Mouse (Mus musculus) CH12.LX (cell line): ENCODE measurements around the gene Rftn2. TPM values are rescaled to one million over a fixed set of nuclear protein-coding genes. Genes with fewer than 3 reads are reported as not detected.
A peak's percentile ranks its signal among the peaks of the same experiment; 100 is the strongest.

ENCODE experiments used
- DNase-seq: peaks from one replicate; pipeline ENCODE4 v3.0.0-alpha.2; 2013; ENCODE audit errors: extremely low read depth
- H3K27ac ChIP-seq: 2 replicates; pipeline ENCODE4 v1.5.1; 2012; ENCODE audit warnings: low read depth, mild to moderate bottlenecking, control low read depth, moderate library complexity; ENCODE audit not compliant: insufficient read depth
- H3K27me3 ChIP-seq: replicated peaks from 2 replicates; pipeline ENCODE3; 2012; ENCODE audit warnings: inconsistent platforms
- H3K36me3 ChIP-seq, 2 experiments: replicated peaks in 1 of 2; 2 replicates each; pipeline versions ENCODE3 to v1.6.1; 2012; ENCODE audit warnings: inconsistent platforms in 1 of 2, low read length in 1 of 2, mild to moderate bottlenecking in 1 of 2, mixed read lengths in 1 of 2, moderate library complexity in 1 of 2; ENCODE audit not compliant: control insufficient read depth in 1 of 2, insufficient read depth in 1 of 2
- H3K4me1 ChIP-seq, 2 experiments: 2 replicates each; pipeline ENCODE4 v1.6.1; 2012; ENCODE audit warnings: inconsistent platforms in 1 of 2, moderate library complexity in 1 of 2; ENCODE audit not compliant: insufficient read depth in 2 of 2, control insufficient read depth in 1 of 2
- H3K4me2 ChIP-seq: 2 replicates; pipeline ENCODE4 v1.6.1; 2012; ENCODE audit warnings: low read depth, mild to moderate bottlenecking, control low read depth; ENCODE audit not compliant: poor library complexity, insufficient read depth, severe bottlenecking
- H3K4me3 ChIP-seq, 3 experiments: fragments of 150-350 bp in 1 of 3; sonication (generic) in 1 of 3; replicated peaks in 1 of 3; 2 replicates each; pipeline versions ENCODE3 to v1.5.1; 2011 to 2012; ENCODE audit warnings: low read depth in 2 of 3, low read length in 2 of 3, mild to moderate bottlenecking in 2 of 3, moderate library complexity in 2 of 3, control low read depth in 1 of 3, improper control_type of control experiment in 1 of 3, inconsistent platforms in 1 of 3, mixed read lengths in 1 of 3; ENCODE audit not compliant: poor library complexity in 1 of 3
- H3K79me2 ChIP-seq: replicated peaks from 2 replicates; pipeline ENCODE4 v1.6.1; 2012; ENCODE audit warnings: mild to moderate bottlenecking, moderate library complexity; ENCODE audit not compliant: control insufficient read depth, poor library complexity, insufficient read depth, severe bottlenecking; ENCODE audit errors: extremely low read depth
- H3K9ac ChIP-seq: 2 replicates; pipeline ENCODE4 v1.6.1; 2012; ENCODE audit warnings: low read depth, mild to moderate bottlenecking, control low read depth, moderate library complexity; ENCODE audit not compliant: insufficient read depth
- H3K9me3 ChIP-seq: replicated peaks from 2 replicates; pipeline ENCODE3; 2012; ENCODE audit warnings: low read length, inconsistent platforms, mixed read lengths
- BHLHE40 ChIP-seq: IDR thresholded peaks from 2 replicates; pipeline ENCODE4 v1.6.1; 2011; ENCODE audit warnings: mild to moderate bottlenecking, low read depth, low read length, improper control_type of control experiment
- CHD1 ChIP-seq: IDR thresholded peaks from 2 replicates; pipeline ENCODE4 v1.6.1; 2012; ENCODE audit warnings: low read depth, low read length, improper control_type of control experiment, inconsistent platforms
- CHD2 ChIP-seq: IDR thresholded peaks from 2 replicates; pipeline ENCODE4 v1.6.1; 2011; ENCODE audit warnings: low read length, improper control_type of control experiment
- E2F4 ChIP-seq: IDR thresholded peaks from 2 replicates; pipeline ENCODE4 v1.6.1; 2011; ENCODE audit warnings: low read depth, low read length, improper control_type of control experiment; ENCODE audit not compliant: insufficient replicate concordance
- EP300 ChIP-seq: IDR thresholded peaks from 2 replicates; pipeline ENCODE4 v1.6.1; 2011; ENCODE audit warnings: low read length, improper control_type of control experiment
- ETS1 ChIP-seq: conservative IDR thresholded peaks from 2 replicates; pipeline ENCODE4 v1.6.1; 2012; ENCODE audit warnings: low read depth, mild to moderate bottlenecking, inconsistent platforms, low read length, improper control_type of control experiment, moderate library complexity
- GABPA ChIP-seq: IDR thresholded peaks from 2 replicates; pipeline ENCODE4 v1.6.1; 2012; ENCODE audit warnings: low read depth, low read length, improper control_type of control experiment, inconsistent platforms; ENCODE audit not compliant: insufficient replicate concordance
- HCFC1 ChIP-seq: IDR thresholded peaks from 2 replicates; pipeline ENCODE4 v1.6.1; 2012; ENCODE audit warnings: low read depth, mild to moderate bottlenecking, inconsistent platforms, low read length, improper control_type of control experiment
- IRF4 ChIP-seq: IDR thresholded peaks from 2 replicates; pipeline ENCODE4 v1.6.1; 2014; ENCODE audit warnings: low read depth, mild to moderate bottlenecking, inconsistent platforms, low read length, improper control_type of control experiment
- MAFK ChIP-seq: IDR thresholded peaks from 2 replicates; pipeline ENCODE4 v1.6.1; 2011; ENCODE audit warnings: low read length, improper control_type of control experiment; ENCODE audit not compliant: insufficient replicate concordance
- MAX ChIP-seq: IDR thresholded peaks from 2 replicates; pipeline ENCODE4 v1.6.1; 2011; ENCODE audit warnings: low read length, improper control_type of control experiment
- MAZ ChIP-seq: IDR thresholded peaks from 2 replicates; pipeline ENCODE4 v1.6.1; 2012; ENCODE audit warnings: low read depth, mild to moderate bottlenecking, inconsistent platforms, low read length, improper control_type of control experiment, moderate library complexity
- MEF2A ChIP-seq: IDR thresholded peaks from 2 replicates; pipeline ENCODE4 v1.6.1; 2014; ENCODE audit warnings: low read depth, mild to moderate bottlenecking, inconsistent platforms, low read length, improper control_type of control experiment, borderline replicate concordance
- MXI1 ChIP-seq: IDR thresholded peaks from 2 replicates; pipeline ENCODE4 v1.6.1; 2011; ENCODE audit warnings: mild to moderate bottlenecking, low read depth, low read length, improper control_type of control experiment
- MYC ChIP-seq: IDR thresholded peaks from 2 replicates; pipeline ENCODE4 v1.6.1; 2011; ENCODE audit warnings: low read depth, mild to moderate bottlenecking, improper control_type of control experiment, low read length
- NELFE ChIP-seq: IDR thresholded peaks from 2 replicates; pipeline ENCODE4 v1.6.1; 2011; ENCODE audit warnings: low read depth, low read length, improper control_type of control experiment
- PAX5 ChIP-seq: IDR thresholded peaks from 2 replicates; pipeline ENCODE4 v1.6.1; 2012; ENCODE audit warnings: low read length, inconsistent platforms, mixed read lengths
- POLR2A ChIP-seq: IDR thresholded peaks from 2 replicates; pipeline ENCODE4 v1.6.1; 2011; ENCODE audit warnings: low read depth, mild to moderate bottlenecking, improper control_type of control experiment, low read length
- RAD21 ChIP-seq: IDR thresholded peaks from 2 replicates; pipeline ENCODE4 v1.6.1; 2011; ENCODE audit warnings: low read depth, mild to moderate bottlenecking, low read length, improper control_type of control experiment, moderate library complexity
- SMC3 ChIP-seq: IDR thresholded peaks from 2 replicates; pipeline ENCODE4 v1.6.1; 2011; ENCODE audit warnings: low read depth, low read length, improper control_type of control experiment
- TBP ChIP-seq: conservative IDR thresholded peaks from 2 replicates; pipeline ENCODE4 v1.6.1; 2011; ENCODE audit warnings: low read depth, low read length, improper control_type of control experiment
- TCF12 ChIP-seq: IDR thresholded peaks from 2 replicates; pipeline ENCODE4 v1.6.1; 2014; ENCODE audit warnings: low read depth, mild to moderate bottlenecking, inconsistent platforms, low read length, improper control_type of control experiment
- USF1 ChIP-seq: IDR thresholded peaks from 2 replicates; pipeline ENCODE4 v1.6.1; 2014; ENCODE audit warnings: low read depth, mild to moderate bottlenecking, inconsistent platforms, low read length, improper control_type of control experiment
- USF2 ChIP-seq: conservative IDR thresholded peaks from 2 replicates; pipeline ENCODE4 v1.6.1; 2011; ENCODE audit warnings: low read depth, low read length, improper control_type of control experiment
- ZKSCAN1 ChIP-seq: IDR thresholded peaks from 2 replicates; pipeline ENCODE4 v1.6.1; 2012; ENCODE audit warnings: low read depth, inconsistent platforms, low read length, improper control_type of control experiment, borderline replicate concordance
- ZMIZ1 ChIP-seq: IDR thresholded peaks from 2 replicates; pipeline ENCODE4 v1.6.1; 2012; ENCODE audit warnings: low read depth, mild to moderate bottlenecking, inconsistent platforms, low read length, improper control_type of control experiment
- ZNF384 ChIP-seq: IDR thresholded peaks from 2 replicates; pipeline ENCODE4 v1.6.1; 2012; ENCODE audit warnings: low read depth, low read length, improper control_type of control experiment, inconsistent platforms
- dilution Hi-C: fragments of 300-500 bp; cut with MboI; formaldehyde crosslinking; loops from 2 replicates; pipeline ENCODE4 v1.14.3; 2020; ENCODE audit warnings: low sequenced_read_pairs; ENCODE audit not compliant: extremely low pct_unique_long_range_greater_than_20kb, extremely low pct_ligation_motif_present
- in situ Hi-C: fragments of 300-500 bp; cut with MboI; formaldehyde crosslinking; loops from 3 replicates; pipeline ENCODE4 v1.14.3; 2019; ENCODE audit warnings: low sequenced_read_pairs, low pct_ligation_motif_present, low pct_unique_long_range_greater_than_20kb, mixed read lengths
- polyA plus RNA-seq: library from polyadenylated mRNA; unstranded; fragments of >175 nt; gene quantifications from 2 replicates; pipeline ENCODE4 v1.2.1, GENCODE M21; 2012; ENCODE audit warnings: low read depth; ENCODE audit not compliant: insufficient read length
- total RNA-seq, 2 experiments: library from RNA; depleted of rRNA; stranded (reverse); fragments of 300-350 nt in 1 of 2; fragments of >200 nt in 1 of 2; gene quantifications; 2 replicates each; pipeline ENCODE4 v1.2.3; 2012 to 2014

The Rftn2 gene
- total and polyA plus RNA-seq, 3 experiments: 0.91 to 1.4 (median 1.1) TPM

DNA sequence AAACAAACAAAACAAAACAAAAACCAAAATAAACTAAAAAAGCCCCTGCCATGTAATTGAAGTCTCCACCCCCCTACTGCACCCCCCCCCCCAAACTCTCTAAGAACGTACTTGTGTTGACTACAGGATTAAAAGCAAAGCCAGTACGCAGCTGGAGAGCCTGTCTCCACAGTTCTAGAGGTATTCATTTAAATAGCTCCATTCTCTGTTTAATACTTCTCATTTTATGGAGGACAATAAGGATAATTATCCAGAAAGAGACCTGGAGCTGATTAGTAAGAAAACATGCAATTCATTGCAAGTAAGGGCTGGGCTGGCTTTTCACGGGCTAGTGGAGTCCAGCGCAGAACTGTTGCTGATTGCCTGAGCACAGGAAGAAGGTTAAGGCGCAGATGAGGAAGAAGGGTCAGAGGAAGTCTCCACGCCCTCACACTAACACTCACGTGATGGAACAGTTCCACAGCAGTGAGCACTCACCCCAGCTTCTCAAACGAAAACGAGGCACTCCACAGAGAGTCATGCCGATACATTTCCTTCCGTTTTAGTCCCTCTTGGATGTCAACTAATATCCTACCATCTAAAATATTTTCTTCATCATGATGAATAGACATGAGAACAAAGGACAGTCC, 11.3 kb downstream of the Rftn2 start (continued):
- TF ChIP-seq E2F4: no peak
- no peak for TF ChIP-seq PAX5
- TF ChIP-seq ZKSCAN1: no peak
- no peak for TF ChIP-seq SMC3
- TF ChIP-seq MYC: no peak
- no peak for TF ChIP-seq ZMIZ1
- no peak for TF ChIP-seq CHD1
- TF ChIP-seq RAD21: no peak
- peak; percentile 63 for TF ChIP-seq HCFC1
- no peak for TF ChIP-seq IRF4
- peak; percentile 97 for TF ChIP-seq BHLHE40
- TF ChIP-seq TBP: 0 out of 2 replicates have a peak, but pooled peaks have one; percentile 61
- TF ChIP-seq USF1: peak; percentile 77
- TF ChIP-seq CHD2: no peak
- TF ChIP-seq POLR2A: peak; percentile 70
- TF ChIP-seq MAFK: no peak
- TF ChIP-seq EP300: no peak
- TF ChIP-seq USF2: peak; percentile 71
- 0 out of 2 replicates have a peak, but pooled peaks have one; percentile 49 for TF ChIP-seq NELFE
- no peak for TF ChIP-seq MAZ
- TF ChIP-seq MXI1: no peak
- peak; percentile 95 for TF ChIP-seq MAX
- TF ChIP-seq TCF12: peak; percentile 62; the same call in 1 of the 2 replicates
- TF ChIP-seq, all 38 proteins: peak for 13

- no peak for DNase-seq
- no peak overlapping the region for H3K27ac ChIP-seq
- H3K79me2 ChIP-seq: no peaks in the 10 kb centered on the region
- no peak overlapping the region for H3K4me3 ChIP-seq
- no peaks in the 10 kb centered on the region for H3K36me3 ChIP-seq
- TF ChIP-seq ETS1 (no peak), HCFC1 (no peak), E2F4 (no peak), GABPA (no peak), MYC (no peak), ZNF384 (no peak), MEF2A (no peak), BHLHE40 (no peak), USF2 (no peak), PAX5 (no peak), TCF12 (no peak)
- no peak overlapping the region for H3K4me2 ChIP-seq
- dilution Hi-C loops: no loop called here
- in situ Hi-C loops: no loop called here
- H3K27me3 ChIP-seq: no peaks in the 10 kb centered on the region
- H3K4me1 ChIP-seq: peaks cover 2 to 12% of the 10 kb centered on the region in 2 experiments; a peak in 3 of 4 replicates
- H3K9me3 ChIP-seq: no peaks in the 10 kb centered on the region
- no peak overlapping the region for H3K9ac ChIP-seq
Observed at GRCm38 (mm10) chr1:55213936-55214335, 12.6 kb downstream of the Rftn2 start.
